ENCODE assay signal across 8 mouse cellular contexts in genomic region chr6:54815428-54816130, GRCm38 (mm10). TPM values are rescaled to one million over a fixed set of nuclear protein-coding genes. Genes with fewer than 3 reads are reported as not detected.
DNase-seq lines count a peak whose midpoint lies in the region; ATAC-seq and TF ChIP-seq lines count a peak whose summit lies in the region.

No protein-coding gene starts in this region.

- ATAC-seq in erythroblast, adult 5-6 weeks (replicated peaks; ENCODE audit: low FRiP score, poor library complexity, severe bottlenecking), result no peak
- ATAC-seq in liver, embryonic 11.5 days (replicated peaks; ENCODE audit: low FRiP score), result no peak
- ATAC-seq in monocyte, adult 5-6 weeks (replicated peaks; ENCODE audit: insufficient number of reproducible peaks, low FRiP score, low TSS enrichment, poor library complexity, severe bottlenecking), result no peak

- H3K4me2 ChIP-seq in liver, embryonic 11.5 days, result peak overlapping the region; percentile 74

- peak overlapping the region; percentile 80 for H3K27ac ChIP-seq in testis, adult 2 months (ENCODE audit: control insufficient read depth, insufficient read depth, low read depth, low read length)
- peak overlapping the region; percentile 32 for H3K27ac ChIP-seq in liver, embryonic 11.5 days (ENCODE audit: low read depth, low read length)

- H3K4me1 ChIP-seq in erythroblast, embryonic 14.5 days (ENCODE audit: control insufficient read depth), result peaks cover 43% of the 10 kb centered on the region
- peaks cover 3% of the 10 kb centered on the region; the same call in 1 of the 2 replicates for H3K4me1 ChIP-seq in testis, adult 2 months (ENCODE audit: control insufficient read depth, insufficient read depth, low read length)
- H3K4me1 ChIP-seq in liver, embryonic 11.5 days (replicated peaks; ENCODE audit: control insufficient read depth, insufficient read depth, low read length), result peaks cover 20% of the 10 kb centered on the region

- H3K9me3 ChIP-seq in erythroblast, embryonic 14.5 days (ENCODE audit: control insufficient read depth, low read length), result no peaks in the 10 kb centered on the region
- H3K9me3 ChIP-seq in liver, embryonic 11.5 days (ENCODE audit: control insufficient read depth, low read length), result no peaks in the 10 kb centered on the region

- TF ChIP-seq POLR2A in testis, adult 2 months (IDR thresholded peaks at IDR 0.05; ENCODE audit: control insufficient read depth, low read depth, low read length), result no peak

- no peak for TF ChIP-seq CTCF in testis, adult 2 months (IDR thresholded peaks at IDR 0.05; ENCODE audit: control insufficient read depth, insufficient read depth, insufficient replicate concordance, low read depth, low read length)

- H3K36me3 ChIP-seq in erythroblast, embryonic 14.5 days (ENCODE audit: control insufficient read depth), result no peaks in the 10 kb centered on the region
- no peaks in the 10 kb centered on the region for H3K36me3 ChIP-seq in testis, adult 2 months (ENCODE audit: control insufficient read depth, insufficient read depth, low read length)
- no peaks in the 10 kb centered on the region for H3K36me3 ChIP-seq in liver, embryonic 11.5 days (ENCODE audit: control insufficient read depth, insufficient read depth, low read length)

- no peaks in the 10 kb centered on the region for H3K27me3 ChIP-seq in erythroblast, embryonic 14.5 days (ENCODE audit: control insufficient read depth)
- no peaks in the 10 kb centered on the region for H3K27me3 ChIP-seq in testis, adult 2 months (ENCODE audit: control insufficient read depth, insufficient read depth, low read length)
- H3K27me3 ChIP-seq in liver, embryonic 11.5 days (replicated peaks; ENCODE audit: control insufficient read depth, insufficient read depth, low read length), result no peaks in the 10 kb centered on the region

- 71% methylated on average over 9 of the region's 9 CpGs for WGBS in liver, embryonic 11.5 days

- peak overlapping the region; percentile 46; the same call in 1 of the 2 replicates for H3K9ac ChIP-seq in liver, embryonic 11.5 days (ENCODE audit: low read depth, low read length)

- peak overlapping the region; percentile 84 for H3K4me3 ChIP-seq in erythroblast, embryonic 14.5 days (replicated peaks)
- H3K4me3 ChIP-seq in testis, adult 2 months (ENCODE audit: control insufficient read depth, low read depth, low read length), result peak overlapping the region; percentile 90
- no peak overlapping the region for H3K4me3 ChIP-seq in liver, embryonic 11.5 days (ENCODE audit: low read depth, low read length)

- DNase-seq in testis, postnatal 10 days (ENCODE audit: low spot score), result no peak
- no peak for DNase-seq in liver, embryonic 11.5 days (ENCODE audit: low spot score)
- DNase-seq in gastrocnemius, postnatal 25 days, result no peak
- DNase-seq in right cerebral cortex, postnatal 10 days (ENCODE audit: low spot score in 2 of 2), result no peak

RNA-seq across cellular contexts. Expression of gene Znrf2, which starts 1.1 kb away (rescaled TPM):
- polyA plus RNA-seq in erythroblast, embryonic 14.5 days (2012), result 0.15 and 0.60 TPM in 2 replicates
- 14.4 and 19.4 TPM in 2 replicates for total RNA-seq in erythroblast, adult 5-6 weeks (2015; ENCODE audit: low replicate concordance)
- total RNA-seq in erythroblast, adult 5-6 weeks (2017; ENCODE audit: low replicate concordance), result 11.4 and 16.2 TPM in 2 replicates
- polyA plus RNA-seq in testis, adult 2 months (2012; rRNA removed), result 13.6 and 17.6 TPM in 2 replicates
- 3.9 and 4.1 TPM in 2 replicates for polyA plus RNA-seq in liver, embryonic 11.5 days (2014; fragmentation: Nextera tagmentation; extraction: Ambion mirVana)
- 73.5 to 140 TPM (median 84.1 TPM) in 3 replicates for total RNA-seq in monocyte, adult 5-6 weeks (2017)
- total RNA-seq in gastrocnemius, postnatal 25 days (2021), result 10 to 100 TPM; 11.5 to 13.1 TPM
